Mouse (Mus musculus): Measurements from ENCODE around the gene Dip2b.

DNA sequence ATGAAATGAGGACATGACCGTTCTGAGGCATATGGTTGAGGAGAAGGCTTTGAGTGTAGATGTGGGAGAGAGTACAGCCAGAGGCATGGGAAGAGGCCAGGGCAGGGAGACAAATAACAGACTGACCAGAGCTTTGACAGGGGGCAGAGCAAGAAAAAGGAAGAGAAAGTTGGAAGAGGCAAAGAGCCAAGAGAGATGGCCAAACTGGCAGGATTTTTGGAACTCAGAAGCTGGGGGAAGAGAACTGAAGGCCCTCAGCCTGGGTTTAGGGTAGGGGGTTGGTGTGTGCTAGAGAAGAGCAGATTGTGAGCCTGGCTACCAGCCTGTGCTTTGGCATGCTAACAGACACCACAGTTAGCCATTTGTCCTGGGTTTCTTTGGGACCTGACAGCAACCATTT, 187.4 kb downstream of the Dip2b start:
- TF ChIP-seq CTCF (IDR thresholded peaks at IDR 0.05; ENCODE audit: control insufficient read depth, insufficient read depth, insufficient read length) = no peak
- no peak for TF ChIP-seq MAX (IDR thresholded peaks at IDR 0.05)
- no peak for TF ChIP-seq MYOD1 (IDR thresholded peaks at IDR 0.05; ENCODE audit: control insufficient read depth, insufficient read length, low read depth)
- no peak for TF ChIP-seq MYOG (IDR thresholded peaks at IDR 0.05; ENCODE audit: control insufficient read depth, extremely low read depth, insufficient read length)
- TF ChIP-seq FOSL1 (IDR thresholded peaks at IDR 0.05; ENCODE audit: insufficient read depth, low read length, poor library complexity, severe bottlenecking) = no peak
- TF ChIP-seq USF1 (IDR thresholded peaks at IDR 0.05; ENCODE audit: low read depth) = no peak
